Comparison of ENCODE assay signal across 8 mouse cellular contexts in genomic region chr19:44135072-44135959, GRCm38 (mm10). TPM values are rescaled to one million over a fixed set of nuclear protein-coding genes. Genes with fewer than 3 reads are reported as not detected.
A peak's percentile ranks its signal among the peaks of the same experiment; 100 is the strongest.
DNase-seq lines count a peak whose midpoint lies in the region; ATAC-seq lines count a peak whose summit lies in the region.

Cwf19l1 (minus strand) TSS chr19:44135876.

- peak within 1 kb of the TSS; percentile 91 for H3K4me2 ChIP-seq in heart, embryonic 14.5 days (ENCODE audit: low read length)
- H3K4me2 ChIP-seq in liver, embryonic 13.5 days = peak within 1 kb of the TSS; percentile 73
- peak within 1 kb of the TSS; percentile 81 for H3K4me2 ChIP-seq in stomach, embryonic 16.5 days (ENCODE audit: low read depth, low read length)

- peak within 1 kb of the TSS; percentile 97 to 100 for H3K27ac ChIP-seq in heart, embryonic 14.5 days (replicated peaks in 1 of 2; ENCODE audit: control insufficient read depth in 1 of 2, insufficient read depth in 1 of 2, low read depth in 2 of 2, low read length in 2 of 2)
- H3K27ac ChIP-seq in liver, embryonic 13.5 days = peak within 1 kb of the TSS; percentile 79
- peak within 1 kb of the TSS; percentile 94 for H3K27ac ChIP-seq in stomach, embryonic 16.5 days (ENCODE audit: low read length)

- H3K4me1 ChIP-seq in heart, embryonic 14.5 days (ENCODE audit: control insufficient read depth in 2 of 2, insufficient read depth in 2 of 2, low read length in 2 of 2) = peaks cover 0 to 5% of the 10 kb centered on the region in 2 experiments; a peak in 3 of 4 replicates
- peaks cover 22% of the 10 kb centered on the region for H3K4me1 ChIP-seq in liver, embryonic 13.5 days (replicated peaks)
- H3K4me1 ChIP-seq in stomach, embryonic 16.5 days (ENCODE audit: control insufficient read depth, insufficient read depth, low read length) = peaks cover 8% of the 10 kb centered on the region

- WGBS in heart, embryonic 14.5 days = under 1% methylated on average over 45 of the region's 45 CpGs
- under 1% methylated on average over 45 of the region's 45 CpGs for WGBS in liver, embryonic 13.5 days (ENCODE audit: insufficient replicate concordance)
- under 1% methylated on average over 45 of the region's 45 CpGs for whole genome bisulfite sequencing in stomach, embryonic 16.5 days

- DNase-seq in c-Kit-negative CD71-positive TER-119-positive erythroid progenitor cells, embryonic 14.5 days (ENCODE audit: low read depth, low spot score) = peak; percentile 82
- DNase-seq in fibroblast of lung, adult 2 months (ENCODE audit: low read depth) = peak; percentile 52
- DNase-seq in kidney, postnatal 14 days = peak; percentile 92
- DNase-seq in liver, embryonic 13.5 days = peak; percentile 66
- peak; percentile 94 for DNase-seq in neural tube, embryonic 10.5 days (ENCODE audit: extremely low spot score, low spot score)

- peak within 1 kb of the TSS; percentile 75 to 100 for H3K4me3 ChIP-seq in heart, embryonic 14.5 days (ENCODE audit: control insufficient read depth in 1 of 2, insufficient read depth in 1 of 2, low read depth in 1 of 2, low read length in 2 of 2)
- H3K4me3 ChIP-seq in liver, embryonic 13.5 days (replicated peaks) = peak within 1 kb of the TSS; percentile 74
- H3K4me3 ChIP-seq in stomach, embryonic 16.5 days (replicated peaks; ENCODE audit: low read length) = peak within 1 kb of the TSS; percentile 94

- peaks cover 46% of the 10 kb centered on the region for H3K36me3 ChIP-seq in heart, embryonic 14.5 days (ENCODE audit: control insufficient read depth, insufficient read depth, low read length)
- peaks cover 44% of the 10 kb centered on the region for H3K36me3 ChIP-seq in liver, embryonic 13.5 days
- H3K36me3 ChIP-seq in stomach, embryonic 16.5 days (ENCODE audit: control insufficient read depth, insufficient read depth, low read length) = peaks cover 10% of the 10 kb centered on the region; the same call in 1 of the 2 replicates

- H3K9ac ChIP-seq in heart, embryonic 14.5 days (ENCODE audit: low read length) = peak within 1 kb of the TSS; percentile 86
- H3K9ac ChIP-seq in liver, embryonic 13.5 days = peak within 1 kb of the TSS; percentile 78
- H3K9ac ChIP-seq in stomach, embryonic 16.5 days (ENCODE audit: low read length) = peak within 1 kb of the TSS; percentile 95

- no peaks in the 10 kb centered on the region for H3K27me3 ChIP-seq in heart, embryonic 14.5 days (ENCODE audit: control insufficient read depth, insufficient read depth, low read length)
- no peaks in the 10 kb centered on the region for H3K27me3 ChIP-seq in liver, embryonic 13.5 days
- H3K27me3 ChIP-seq in stomach, embryonic 16.5 days (ENCODE audit: control insufficient read depth, insufficient read depth, low read length) = no peaks in the 10 kb centered on the region

- peak; percentile 91 for ATAC-seq in CD4-positive, CD25-positive, alpha-beta regulatory T cell, adult 4 months
- ATAC-seq in heart, embryonic 14.5 days (ENCODE audit: insufficient number of reproducible peaks, insufficient read depth, low FRiP score, low read depth) = peak; percentile 82
- ATAC-seq in liver, embryonic 13.5 days (ENCODE audit: low read depth) = peak; percentile 83
- peak; percentile 93 for ATAC-seq in stomach, embryonic 16.5 days (ENCODE audit: insufficient read depth, low FRiP score)

- 0 out of 2 replicates have a peak, but pooled peaks cover 3% of the 10 kb centered on the region for H3K9me3 ChIP-seq in heart, embryonic 14.5 days (ENCODE audit: control insufficient read depth, low read length)
- H3K9me3 ChIP-seq in liver, embryonic 13.5 days (replicated peaks) = no peaks in the 10 kb centered on the region
- no peaks in the 10 kb centered on the region for H3K9me3 ChIP-seq in stomach, embryonic 16.5 days (replicated peaks; ENCODE audit: control insufficient read depth, low read length)

RNA-seq across cellular contexts. Expression of gene Cwf19l1, which starts in this region (rescaled TPM):
- polyA plus RNA-seq in CD4-positive, CD25-positive, alpha-beta regulatory T cell, adult 4 months (2017; shearing (Covaris generic)) = 10 to 100 TPM; 31.4 to 31.6 TPM
- polyA plus RNA-seq in heart, embryonic 14.5 days (2014; fragmentation: Nextera tagmentation; extraction: Ambion mirVana) = 15.1 and 15.2 TPM in 2 replicates
- 20.3 and 24.2 TPM in 2 replicates for polyA plus RNA-seq in liver, embryonic 13.5 days (2015; fragmentation: Nextera tagmentation; extraction: Ambion mirVana)
- 26.1 and 29.2 TPM in 2 replicates for polyA plus RNA-seq in stomach, embryonic 16.5 days (2015; fragmentation: Nextera tagmentation; extraction: Ambion mirVana)

Comparison
In these comparisons a context has a peak if more than half of its experiments do, and no peak if none do; other contexts are left out.
1. Peak in every context shown above with its lines: DNase-seq, ATAC-seq, H3K4me3 ChIP-seq and H3K27ac ChIP-seq.